Mouse (Mus musculus) G1E (cell line): ENCODE results near the gene Rin1.

Source experiments
- CTCF ChIP-seq: IDR thresholded peaks from 2 replicates; pipeline ENCODE4 v1.5.1; 2012; ENCODE audit warnings: low read depth, low read length, inconsistent platforms, mixed read lengths
- GATA1 ChIP-seq: IDR thresholded peaks from 2 replicates; pipeline ENCODE4 v1.6.1; 2012; ENCODE audit warnings: borderline replicate concordance, low read length, inconsistent platforms, mixed read lengths
- GATA2 ChIP-seq: IDR thresholded peaks from 2 replicates; pipeline ENCODE4 v1.6.1; 2012; ENCODE audit warnings: low read depth, low read length, inconsistent platforms, borderline replicate concordance
- POLR2AphosphoS5 ChIP-seq: IDR thresholded peaks from 2 replicates; pipeline ENCODE4 v1.6.1; 2012; ENCODE audit warnings: low read depth, low read length, inconsistent platforms; ENCODE audit not compliant: insufficient replicate concordance
- TAL1 ChIP-seq: conservative IDR thresholded peaks from 2 replicates; pipeline ENCODE4 v1.6.1; 2012; ENCODE audit warnings: low read depth, low read length, inconsistent platforms, mixed read lengths

DNA sequence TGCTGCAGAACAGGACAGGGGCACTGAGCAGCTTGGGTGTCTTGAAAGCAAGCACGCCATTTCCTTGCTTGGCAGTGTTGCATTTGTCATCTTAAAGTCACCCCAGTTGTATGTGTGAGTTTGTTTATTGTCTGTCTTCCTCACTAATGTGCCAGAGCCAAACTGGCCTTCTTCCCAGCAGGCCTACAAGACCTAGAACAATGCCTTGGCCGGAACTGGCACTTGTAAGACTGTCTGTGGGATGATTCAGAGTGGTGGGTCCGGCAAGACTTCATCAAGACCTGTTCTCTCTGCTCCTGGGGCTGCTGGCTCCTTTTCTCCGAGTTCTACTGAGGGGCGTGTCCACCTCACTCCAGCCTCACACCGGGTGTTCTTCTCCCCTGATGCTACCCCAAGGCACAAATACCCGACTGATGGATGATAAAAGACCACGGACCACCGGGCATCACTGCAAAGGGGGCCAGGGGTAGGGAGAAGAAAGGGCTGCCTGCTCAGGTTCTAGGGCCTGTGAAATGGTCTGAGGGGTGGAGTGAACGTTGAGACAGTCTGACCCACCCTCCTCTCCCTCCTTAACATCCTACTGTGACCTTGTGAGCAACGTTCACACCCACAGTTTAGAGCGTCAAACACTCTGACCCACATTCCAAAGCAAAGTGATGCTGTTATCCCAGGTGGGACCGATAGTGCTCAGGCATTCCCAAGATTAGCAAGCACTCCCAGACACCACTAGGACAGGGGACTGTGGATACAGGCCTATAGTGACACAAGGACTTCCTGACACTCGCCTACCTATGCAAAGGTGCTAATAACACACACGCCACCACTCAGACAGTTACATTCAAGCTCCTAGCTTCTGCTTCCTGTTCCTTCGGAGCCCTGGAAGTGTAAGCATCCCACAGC lies 7.8 kb downstream of the Rin1 start:
- TF ChIP-seq GATA1: no peak
- TF ChIP-seq CTCF: no peak
- no peak for TF ChIP-seq TAL1
- TF ChIP-seq POLR2AphosphoS5: no peak
- TF ChIP-seq GATA2: no peak
